Mouse (Mus musculus) MEL (cell line): ENCODE measurements around the gene Nudt3. TPM values are rescaled to one million over a fixed set of nuclear protein-coding genes. Genes with fewer than 3 reads are reported as not detected.

Experiments
- DNase-seq: peaks from one replicate; pipeline ENCODE4 v3.0.0; 2011; ENCODE audit warnings: low read depth, low spot score
- H3K27ac ChIP-seq: 2 replicates; pipeline ENCODE4 v1.5.1; 2012; ENCODE audit warnings: low read depth, mild to moderate bottlenecking, control low read depth, low read length, moderate library complexity; ENCODE audit not compliant: control insufficient read depth
- H3K27me3 ChIP-seq, 2 experiments: fragments of 150-350 bp in 1 of 2; sonication (generic) in 1 of 2; 2 replicates each; pipeline ENCODE4 v1.6.1; 2012; ENCODE audit warnings: low read length in 2 of 2, mild to moderate bottlenecking in 2 of 2, improper control_type of control experiment in 1 of 2, moderate library complexity in 1 of 2; ENCODE audit not compliant: insufficient read depth in 2 of 2, control insufficient read depth in 1 of 2
- H3K36me3 ChIP-seq, 2 experiments: 2 replicates each; pipeline ENCODE4 v1.6.1; 2012 to 2014; ENCODE audit warnings: low read length in 2 of 2, improper control_type of control experiment in 1 of 2, inconsistent platforms in 1 of 2, mild to moderate bottlenecking in 1 of 2; ENCODE audit not compliant: insufficient read depth in 2 of 2, control insufficient read depth in 1 of 2
- H3K4me1 ChIP-seq, 2 experiments: fragments of 150-350 bp in 1 of 2; sonication (generic) in 1 of 2; 2 replicates each; pipeline ENCODE4 v1.6.1; 2012; ENCODE audit warnings: low read length in 2 of 2, improper control_type of control experiment in 1 of 2, mild to moderate bottlenecking in 1 of 2; ENCODE audit not compliant: insufficient read depth in 2 of 2, control insufficient read depth in 1 of 2
- H3K4me3 ChIP-seq, 2 experiments: fragments of 150-350 bp in 1 of 2; sonication (generic) in 1 of 2; 2 replicates each; pipeline ENCODE4 v1.5.1; 2012; ENCODE audit warnings: low read depth in 2 of 2, low read length in 2 of 2, mild to moderate bottlenecking in 2 of 2, moderate library complexity in 2 of 2, control low read depth in 1 of 2, improper control_type of control experiment in 1 of 2; ENCODE audit not compliant: control insufficient read depth in 1 of 2, insufficient read depth in 1 of 2
- H3K79me2 ChIP-seq: 2 replicates; pipeline ENCODE4 v1.6.1; 2012; ENCODE audit warnings: mild to moderate bottlenecking, low read length, moderate library complexity; ENCODE audit not compliant: control insufficient read depth, poor library complexity, insufficient read depth
- H3K9ac ChIP-seq: 2 replicates; pipeline ENCODE4 v1.6.1; 2012; ENCODE audit warnings: low read depth, mild to moderate bottlenecking, control low read depth, low read length, moderate library complexity; ENCODE audit not compliant: control insufficient read depth, poor library complexity, severe bottlenecking
- H3K9me3 ChIP-seq: fragments of 150-350 bp; sonication (generic); replicated peaks from 2 replicates; pipeline ENCODE4 v1.6.1; 2012; ENCODE audit warnings: mild to moderate bottlenecking, low read length, improper control_type of control experiment, moderate library complexity; ENCODE audit not compliant: insufficient read depth
- BHLHE40 ChIP-seq: IDR thresholded peaks from 2 replicates; pipeline ENCODE4 v1.6.1; 2012; ENCODE audit warnings: low read depth, mild to moderate bottlenecking, inconsistent platforms, low read length, improper control_type of control experiment, borderline replicate concordance
- CHD1 ChIP-seq: IDR thresholded peaks from 2 replicates; pipeline ENCODE4 v1.6.1; 2012; ENCODE audit warnings: low read depth, mild to moderate bottlenecking, inconsistent platforms, low read length, improper control_type of control experiment
- CTCF ChIP-seq, 3 experiments: IDR thresholded peaks in 2 of 3; conservative IDR thresholded peaks in 1 of 3; 2 replicates each; pipeline ENCODE4 v1.5.1; 2011 to 2012; ENCODE audit warnings: low read length in 3 of 3, low read depth in 2 of 3, mild to moderate bottlenecking in 2 of 3, improper control_type of control experiment in 1 of 3, inconsistent platforms in 1 of 3, mixed read lengths in 1 of 3, moderate library complexity in 1 of 3; ENCODE audit not compliant: control insufficient read depth in 1 of 3, insufficient read depth in 1 of 3, poor library complexity in 1 of 3, severe bottlenecking in 1 of 3
- E2F4 ChIP-seq: IDR thresholded peaks from 2 replicates; pipeline ENCODE4 v1.6.1; 2011; ENCODE audit warnings: low read depth, low read length, improper control_type of control experiment, borderline replicate concordance
- ELF1 ChIP-seq: IDR thresholded peaks from 2 replicates; pipeline ENCODE4 v1.6.1; 2014; ENCODE audit warnings: low read depth, mild to moderate bottlenecking, inconsistent platforms, low read length, improper control_type of control experiment, moderate library complexity
- GABPA ChIP-seq: IDR thresholded peaks from 2 replicates; pipeline ENCODE4 v1.6.1; 2012; ENCODE audit warnings: low read depth, mild to moderate bottlenecking, inconsistent platforms, low read length, improper control_type of control experiment, moderate library complexity
- HCFC1 ChIP-seq: IDR thresholded peaks from 2 replicates; pipeline ENCODE4 v1.6.1; 2012; ENCODE audit warnings: low read depth, mild to moderate bottlenecking, inconsistent platforms, low read length, improper control_type of control experiment, moderate library complexity
- JUND ChIP-seq: IDR thresholded peaks from 2 replicates; pipeline ENCODE4 v1.6.1; 2011; ENCODE audit warnings: low read depth, mild to moderate bottlenecking, improper control_type of control experiment, low read length
- KAT2A ChIP-seq: conservative IDR thresholded peaks from 2 replicates; pipeline ENCODE4 v1.6.1; 2012; ENCODE audit warnings: low read depth, low read length, improper control_type of control experiment, inconsistent platforms
- MAZ ChIP-seq: IDR thresholded peaks from 2 replicates; pipeline ENCODE4 v1.6.1; 2012; ENCODE audit warnings: low read depth, mild to moderate bottlenecking, inconsistent platforms, low read length, improper control_type of control experiment
- MEF2A ChIP-seq: IDR thresholded peaks from 2 replicates; pipeline ENCODE4 v1.6.1; 2014; ENCODE audit warnings: low read depth, mild to moderate bottlenecking, inconsistent platforms, low read length, improper control_type of control experiment; ENCODE audit not compliant: poor library complexity, insufficient replicate concordance, severe bottlenecking; ENCODE audit errors: extremely low read depth
- MXI1 ChIP-seq: IDR thresholded peaks from 2 replicates; pipeline ENCODE4 v1.6.1; 2011; ENCODE audit warnings: mild to moderate bottlenecking, low read depth, low read length, improper control_type of control experiment
- MYB ChIP-seq: IDR thresholded peaks from 2 replicates; pipeline ENCODE4 v1.6.1; 2011; ENCODE audit warnings: mild to moderate bottlenecking, low read depth, low read length, improper control_type of control experiment
- MYC ChIP-seq: IDR thresholded peaks from 2 replicates; pipeline ENCODE4 v1.6.1; 2011; ENCODE audit warnings: low read depth, mild to moderate bottlenecking, low read length, improper control_type of control experiment, moderate library complexity
- NELFE ChIP-seq: IDR thresholded peaks from 2 replicates; pipeline ENCODE4 v1.6.1; 2011; ENCODE audit warnings: low read depth, low read length, improper control_type of control experiment
- NRF1 ChIP-seq: IDR thresholded peaks from 2 replicates; pipeline ENCODE4 v1.6.1; 2014; ENCODE audit warnings: low read depth, mild to moderate bottlenecking, inconsistent platforms, low read length, improper control_type of control experiment, moderate library complexity; ENCODE audit not compliant: poor library complexity, insufficient read depth, severe bottlenecking
- POLR2AphosphoS2 ChIP-seq: IDR thresholded peaks from 2 replicates; pipeline ENCODE4 v1.6.1; 2011; ENCODE audit warnings: low read length, improper control_type of control experiment
- POLR2AphosphoS5 ChIP-seq: IDR thresholded peaks from 2 replicates; pipeline ENCODE4 v1.6.1; 2012; ENCODE audit warnings: low read depth, borderline replicate concordance, mild to moderate bottlenecking, inconsistent platforms, low read length, moderate library complexity, mixed read lengths
- RAD21 ChIP-seq: IDR thresholded peaks from 2 replicates; pipeline ENCODE4 v1.6.1; 2011; ENCODE audit warnings: mild to moderate bottlenecking, low read depth, low read length, improper control_type of control experiment
- RCOR1 ChIP-seq: IDR thresholded peaks from 2 replicates; pipeline ENCODE4 v1.6.1; 2012; ENCODE audit warnings: low read depth, mild to moderate bottlenecking, inconsistent platforms, low read length, improper control_type of control experiment
- SIN3A ChIP-seq: IDR thresholded peaks from 2 replicates; pipeline ENCODE4 v1.6.1; 2012; ENCODE audit warnings: low read length, improper control_type of control experiment, inconsistent platforms
- SMC3 ChIP-seq: IDR thresholded peaks from 2 replicates; pipeline ENCODE4 v1.6.1; 2011; ENCODE audit warnings: low read depth, low read length, improper control_type of control experiment
- TBP ChIP-seq: IDR thresholded peaks from 2 replicates; pipeline ENCODE4 v1.8.0; 2011; ENCODE audit warnings: low read depth, low read length, improper control_type of control experiment
- TCF12 ChIP-seq: IDR thresholded peaks from 2 replicates; pipeline ENCODE4 v1.6.1; 2014; ENCODE audit warnings: low read depth, mild to moderate bottlenecking, inconsistent platforms, low read length, improper control_type of control experiment, moderate library complexity
- UBTF ChIP-seq: IDR thresholded peaks from 2 replicates; pipeline ENCODE4 v1.6.1; 2012; ENCODE audit warnings: low read depth, mild to moderate bottlenecking, inconsistent platforms, low read length, improper control_type of control experiment, moderate library complexity, borderline replicate concordance; ENCODE audit not compliant: insufficient read depth
- USF1 ChIP-seq: IDR thresholded peaks from 2 replicates; pipeline ENCODE4 v1.6.1; 2014; ENCODE audit warnings: low read depth, mild to moderate bottlenecking, inconsistent platforms, low read length, improper control_type of control experiment, moderate library complexity
- USF2 ChIP-seq, 2 experiments: IDR thresholded peaks; 2 replicates each; pipeline ENCODE4 v1.6.1; 2011 to 2012; ENCODE audit warnings: improper control_type of control experiment in 2 of 2, low read length in 2 of 2, borderline replicate concordance in 1 of 2, inconsistent platforms in 1 of 2, low read depth in 1 of 2, mild to moderate bottlenecking in 1 of 2; ENCODE audit not compliant: insufficient read depth in 1 of 2
- ZC3H11A ChIP-seq: IDR thresholded peaks from 2 replicates; pipeline ENCODE4 v1.6.1; 2012; ENCODE audit warnings: low read depth, mild to moderate bottlenecking, inconsistent platforms, low read length, improper control_type of control experiment
- ZKSCAN1 ChIP-seq: IDR thresholded peaks from 2 replicates; pipeline ENCODE4 v1.6.1; 2012; ENCODE audit warnings: low read depth, mild to moderate bottlenecking, inconsistent platforms, low read length, improper control_type of control experiment, moderate library complexity
- polyA plus RNA-seq, 2 experiments: library from polyadenylated mRNA; stranded (reverse) in 1 of 2; unstranded in 1 of 2; fragments of >175 nt in 1 of 2; fragments of >200 nt in 1 of 2; gene quantifications; 2 replicates each; pipeline versions ENCODE4 v1.2.1 to v1.2.4; 2012; ENCODE audit warnings: low replicate concordance in 2 of 2, low read depth in 1 of 2; ENCODE audit not compliant: insufficient read length in 2 of 2, insufficient read depth in 1 of 2, missing spikeins in 1 of 2
- total RNA-seq: library from RNA; depleted of rRNA; stranded (reverse); fragments of 300-350 nt; gene quantifications from 2 replicates; pipeline ENCODE4 v1.2.3, GENCODE M21; 2012

Gene Nudt3
- total and polyA plus RNA-seq, 3 experiments: 96.5 to 258 (median 97.0) TPM

DNA sequence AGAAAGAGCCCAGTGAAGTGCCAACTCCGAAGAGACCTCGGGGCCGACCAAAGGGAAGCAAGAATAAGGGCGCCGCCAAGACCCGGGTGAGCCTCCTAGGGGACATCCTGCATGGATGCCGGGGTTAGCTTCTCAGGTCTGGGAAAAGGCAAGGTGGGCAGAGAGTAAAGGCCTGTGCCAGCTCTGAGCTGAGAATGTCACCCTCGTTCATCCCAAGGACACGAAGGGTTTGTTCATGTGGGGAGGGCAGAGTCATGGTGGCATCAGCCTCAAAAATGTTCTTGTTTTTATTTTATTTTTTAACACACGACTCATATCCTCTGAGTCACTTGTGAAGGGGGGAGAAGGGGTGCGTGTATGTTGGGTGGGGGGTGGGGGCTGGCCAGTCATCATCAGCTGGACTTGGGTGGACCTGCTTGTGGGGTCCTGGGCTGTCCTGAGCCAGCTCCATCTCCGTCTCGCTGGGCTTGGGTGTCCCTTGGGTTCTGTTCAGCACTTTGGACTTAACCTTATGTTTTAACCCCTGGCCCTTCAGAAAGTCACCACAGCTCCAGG, 62.3 kb downstream of the Nudt3 start:
- H3K4me3 ChIP-seq: no peak overlapping the region
- TF ChIP-seq ZC3H11A (no peak), MAZ (no peak), GABPA (no peak), CTCF (IDR thresholded peaks at IDR 0.05 in 2 of 3, conservative IDR thresholded peaks at IDR 0.05 in 1 of 3; ENCODE audit: control insufficient read depth in 1 of 3, insufficient read depth in 1 of 3, low read depth in 2 of 3, low read length in 3 of 3, poor library complexity in 1 of 3, severe bottlenecking in 1 of 3) (no peak), CHD1 (no peak), MXI1 (no peak), MYB (no peak), TCF12 (no peak), HCFC1 (no peak), RCOR1 (no peak), KAT2A (no peak), SMC3 (no peak), USF2 (IDR thresholded peaks at IDR 0.05; ENCODE audit: borderline replicate concordance in 1 of 2, insufficient read depth in 1 of 2, low read depth in 1 of 2, low read length in 2 of 2) (no peak), USF1 (no peak), ZKSCAN1 (no peak), MYC (no peak)
- H3K9ac ChIP-seq: 0 out of 2 replicates have a peak overlapping the region, but pooled peaks have one; percentile 9
- peaks cover 5 to 19% of the 10 kb centered on the region in 2 experiments for H3K36me3 ChIP-seq
- DNase-seq: no peak
- H3K27me3 ChIP-seq: no peaks in the 10 kb centered on the region
- H3K27ac ChIP-seq: peak overlapping the region; percentile 31; the same call in 1 of the 2 replicates
- peaks cover 48% of the 10 kb centered on the region for H3K79me2 ChIP-seq
- H3K4me1 ChIP-seq: peaks cover 2 to 21% of the 10 kb centered on the region in 2 experiments
- H3K9me3 ChIP-seq: no peaks in the 10 kb centered on the region

GRCm38 (mm10) chr17:27559596-27559995, 63.7 kb downstream of the Nudt3 start:
- DNase-seq: no peak
- H3K79me2 ChIP-seq: peaks cover 53% of the 10 kb centered on the region
- peak overlapping the region; percentile 18; the same call in 1 of the 2 replicates for H3K9ac ChIP-seq
- no peak overlapping the region for H3K4me3 ChIP-seq
- H3K9me3 ChIP-seq: no peaks in the 10 kb centered on the region
- no peak for TF ChIP-seq ZKSCAN1
- TF ChIP-seq GABPA: no peak
- no peak for TF ChIP-seq NELFE
- TF ChIP-seq E2F4: no peak
- TF ChIP-seq JUND: no peak
- no peak for TF ChIP-seq ELF1
- no peak for TF ChIP-seq POLR2AphosphoS2
- no peak for TF ChIP-seq UBTF
- no peak for TF ChIP-seq NRF1
- no peak for TF ChIP-seq TBP
- TF ChIP-seq SIN3A: no peak
- TF ChIP-seq SMC3: no peak
- no peak for TF ChIP-seq POLR2AphosphoS5
- no peak for TF ChIP-seq CHD1
- no peak for TF ChIP-seq TCF12
- no peak for TF ChIP-seq MAZ
- no peak for TF ChIP-seq RAD21
- no peak for TF ChIP-seq USF2 (IDR thresholded peaks at IDR 0.05; ENCODE audit: borderline replicate concordance in 1 of 2, insufficient read depth in 1 of 2, low read depth in 1 of 2, low read length in 2 of 2)
- no peak for TF ChIP-seq BHLHE40
- TF ChIP-seq MEF2A: no peak
- no peaks in the 10 kb centered on the region for H3K27me3 ChIP-seq
- no peak overlapping the region for H3K27ac ChIP-seq
- H3K4me1 ChIP-seq: peaks cover 2 to 25% of the 10 kb centered on the region in 2 experiments
- peaks cover 5 to 21% of the 10 kb centered on the region in 2 experiments for H3K36me3 ChIP-seq
